Mouse (Mus musculus) bone marrow macrophage, adult 2 months (primary cell): ENCODE data around the gene Slc35g2. TPM values are rescaled to one million over a fixed set of nuclear protein-coding genes. Genes with fewer than 3 reads are reported as not detected.

Source experiments
- H3K27ac ChIP-seq: 2 replicates; pipeline ENCODE4 v1.5.1; 2012; ENCODE audit warnings: low read depth, low read length; ENCODE audit not compliant: insufficient read depth
- H3K4me1 ChIP-seq: 2 replicates; pipeline ENCODE4 v1.6.1; 2012; ENCODE audit warnings: low read length; ENCODE audit not compliant: control insufficient read depth, insufficient read depth
- H3K4me3 ChIP-seq: 2 replicates; pipeline ENCODE4 v1.5.1; 2012; ENCODE audit warnings: mild to moderate bottlenecking, low read length, moderate library complexity; ENCODE audit not compliant: insufficient read depth
- CTCF ChIP-seq: IDR thresholded peaks from 2 replicates; pipeline ENCODE4 v1.5.1; 2012; ENCODE audit warnings: low read depth, mild to moderate bottlenecking, low read length, moderate library complexity
- POLR2A ChIP-seq: IDR thresholded peaks from 2 replicates; pipeline ENCODE4 v1.6.1; 2012; ENCODE audit warnings: mild to moderate bottlenecking, low read depth, low read length, borderline replicate concordance
- polyA plus RNA-seq: library from polyadenylated mRNA; stranded (reverse); fragments of >200 nt; gene quantifications from 2 replicates; pipeline ENCODE4 v1.2.4, GENCODE M21; 2012; ENCODE audit not compliant: missing spikeins, insufficient read depth, insufficient read length

Gene Slc35g2
- polyA plus RNA-seq, 1 experiment: not detected

DNA sequence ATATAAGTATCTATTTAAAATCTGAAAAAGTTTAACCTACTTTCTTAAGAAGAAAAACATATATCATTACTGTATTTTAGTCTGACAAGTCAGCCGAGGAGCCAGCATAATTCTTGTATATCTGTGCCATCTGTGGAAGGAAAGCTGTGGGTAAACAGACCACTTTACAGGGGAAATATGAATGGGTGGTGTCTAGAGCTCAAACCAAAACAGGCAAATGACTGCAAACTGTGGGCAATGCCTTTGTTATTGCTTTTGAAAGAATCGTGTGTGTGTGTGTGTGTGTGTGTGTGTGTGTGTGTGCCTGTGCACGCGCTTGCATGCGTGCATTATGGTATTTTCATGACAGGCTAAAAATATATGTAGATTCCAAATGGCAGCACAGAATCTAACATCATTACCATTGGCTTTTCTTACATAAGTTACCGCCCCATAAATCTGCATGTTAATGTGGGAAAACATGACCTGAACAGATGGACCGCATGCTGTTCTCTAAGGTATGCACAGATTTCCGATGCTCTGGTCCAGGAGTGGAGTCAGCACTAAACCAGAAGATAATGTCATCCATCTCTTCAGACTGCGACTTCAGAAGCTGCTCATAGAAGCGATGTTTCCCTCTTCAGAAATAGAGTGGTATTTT, 10.5 kb downstream of the Slc35g2 start:
- TF ChIP-seq POLR2A (no peak), CTCF (no peak)
- Histone ChIP-seq H3K27ac (no peak overlapping the region), H3K4me3 (no peak overlapping the region), H3K4me1 (0 out of 2 replicates have a peak, but pooled peaks cover 4% of the 10 kb centered on the region)

DNA sequence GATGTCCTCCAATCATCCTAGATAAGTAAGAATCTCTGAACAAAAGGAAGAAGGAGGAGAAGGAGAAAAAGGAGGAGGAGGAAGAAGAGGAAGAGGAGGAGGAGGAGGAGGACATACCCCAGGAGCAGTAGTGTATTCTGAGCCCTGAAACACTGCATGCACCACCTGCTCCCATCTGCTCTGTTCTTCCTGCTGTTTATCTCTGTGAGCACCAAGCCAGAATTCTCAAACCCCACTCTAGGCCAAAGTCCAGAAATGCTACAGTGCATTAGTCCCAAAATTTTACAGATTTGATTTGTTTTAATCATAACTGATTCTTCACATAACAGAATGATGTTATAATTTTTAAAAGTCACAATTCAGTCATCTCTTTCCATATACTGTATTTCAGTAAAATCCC, 11.9 kb downstream of the Slc35g2 start:
- TF ChIP-seq CTCF (no peak), POLR2A (no peak)
- Histone ChIP-seq H3K27ac (no peak overlapping the region), H3K4me3 (no peak overlapping the region), H3K4me1 (0 out of 2 replicates have a peak, but pooled peaks cover 4% of the 10 kb centered on the region)

DNA sequence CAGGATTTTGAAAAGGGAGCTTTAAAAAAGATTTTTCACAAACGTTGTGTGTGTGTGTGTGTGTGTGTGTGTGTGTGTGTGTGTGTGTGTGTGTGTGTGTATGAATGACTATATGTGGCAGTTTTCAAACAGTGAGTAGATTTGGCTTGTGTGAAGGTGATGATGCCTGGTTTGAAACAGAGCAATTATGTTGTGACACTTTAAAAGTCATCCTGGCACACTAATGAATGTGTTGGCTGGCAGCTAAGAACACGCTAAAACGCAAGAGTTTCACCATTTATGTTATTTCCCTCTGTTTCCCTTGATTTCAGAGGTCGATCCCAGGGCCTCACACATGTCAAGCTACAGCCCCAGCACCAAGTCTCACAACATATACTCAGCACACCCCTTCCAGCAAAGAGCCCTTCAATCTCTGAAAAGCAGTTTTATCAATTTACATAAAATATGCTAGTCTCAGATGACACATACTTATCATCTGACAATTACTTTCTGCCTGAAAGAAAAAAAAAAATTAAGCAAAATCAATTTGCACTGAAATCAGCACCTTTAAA, 12.8 kb downstream of the Slc35g2 start:
- no peak for TF ChIP-seq CTCF

DNA sequence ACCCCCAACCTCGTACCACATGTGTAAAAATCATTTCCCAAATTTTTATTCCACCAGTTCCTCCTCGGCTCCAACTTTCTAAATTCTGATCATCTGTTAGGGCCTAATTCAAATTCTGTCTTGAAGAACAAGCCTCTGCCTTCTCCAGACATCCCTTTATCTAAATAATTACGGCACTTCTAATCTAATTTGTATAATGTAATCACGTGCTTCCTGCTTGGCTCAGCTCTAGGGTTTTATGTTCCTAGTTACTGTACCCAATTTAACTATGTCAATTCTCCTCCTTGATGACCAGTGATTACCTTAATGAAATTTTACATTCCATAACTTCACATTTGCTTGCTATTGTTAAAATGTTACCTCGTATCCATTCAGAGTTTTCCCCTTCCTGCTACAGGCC, 15.2 kb downstream of the Slc35g2 start:
- TF ChIP-seq POLR2A: no peak
- H3K27ac ChIP-seq: no peak overlapping the region

More for the DNA sequence above, 12.8 kb downstream of the Slc35g2 start:
- Histone ChIP-seq H3K4me3 (no peak overlapping the region), H3K27ac (no peak overlapping the region), H3K4me1 (0 out of 2 replicates have a peak, but pooled peaks cover 4% of the 10 kb centered on the region)

DNA sequence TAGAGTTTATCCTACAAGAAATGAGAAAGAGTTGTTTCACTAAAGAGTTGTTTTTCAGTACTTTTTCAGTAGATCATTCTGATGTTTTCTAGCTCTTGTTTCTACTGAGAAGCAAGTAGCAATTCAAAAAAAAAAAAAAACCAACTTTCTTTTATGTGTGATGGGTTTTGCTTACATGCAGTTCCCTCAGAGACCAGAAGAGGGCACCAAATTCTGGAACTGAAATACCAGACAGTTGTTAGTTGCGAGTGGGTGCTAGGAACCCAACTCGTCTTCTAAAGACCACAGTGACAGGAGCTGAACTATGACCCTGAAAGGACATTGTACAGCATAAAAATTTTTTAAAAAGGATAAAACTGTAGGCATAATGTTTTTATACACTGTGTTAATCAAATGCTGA, 22.6 kb downstream of the Slc35g2 start:
- no peak overlapping the region for H3K4me3 ChIP-seq
- no peak overlapping the region for H3K27ac ChIP-seq
- H3K4me1 ChIP-seq: peaks cover 7% of the 10 kb centered on the region
- TF ChIP-seq POLR2A: no peak
- no peak for TF ChIP-seq CTCF

More for the DNA sequence above, 15.2 kb downstream of the Slc35g2 start:
- no peak overlapping the region for H3K4me3 ChIP-seq
- H3K4me1 ChIP-seq: no peaks in the 10 kb centered on the region

DNA sequence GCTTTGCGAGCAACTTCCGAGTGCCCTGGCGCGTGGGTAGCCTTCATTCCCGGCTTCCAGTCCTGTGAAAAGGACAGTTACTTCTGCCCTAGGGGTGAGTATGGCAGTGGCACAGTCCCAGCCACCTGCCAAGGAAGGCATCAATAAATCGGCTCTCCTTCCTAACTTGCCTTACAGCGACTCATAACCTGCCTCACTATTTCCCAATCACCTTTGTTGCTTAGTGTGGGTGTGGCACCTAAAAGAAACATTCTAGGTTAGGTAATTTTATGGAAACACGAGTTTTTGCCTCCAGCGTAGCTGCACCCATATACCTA, 24.3 kb downstream of the Slc35g2 start:
- peak overlapping the region; percentile 82 for H3K4me3 ChIP-seq
- H3K4me1 ChIP-seq: peaks cover 7% of the 10 kb centered on the region
- TF ChIP-seq CTCF (no peak), POLR2A (no peak)
- peak overlapping the region; percentile 52 for H3K27ac ChIP-seq

DNA sequence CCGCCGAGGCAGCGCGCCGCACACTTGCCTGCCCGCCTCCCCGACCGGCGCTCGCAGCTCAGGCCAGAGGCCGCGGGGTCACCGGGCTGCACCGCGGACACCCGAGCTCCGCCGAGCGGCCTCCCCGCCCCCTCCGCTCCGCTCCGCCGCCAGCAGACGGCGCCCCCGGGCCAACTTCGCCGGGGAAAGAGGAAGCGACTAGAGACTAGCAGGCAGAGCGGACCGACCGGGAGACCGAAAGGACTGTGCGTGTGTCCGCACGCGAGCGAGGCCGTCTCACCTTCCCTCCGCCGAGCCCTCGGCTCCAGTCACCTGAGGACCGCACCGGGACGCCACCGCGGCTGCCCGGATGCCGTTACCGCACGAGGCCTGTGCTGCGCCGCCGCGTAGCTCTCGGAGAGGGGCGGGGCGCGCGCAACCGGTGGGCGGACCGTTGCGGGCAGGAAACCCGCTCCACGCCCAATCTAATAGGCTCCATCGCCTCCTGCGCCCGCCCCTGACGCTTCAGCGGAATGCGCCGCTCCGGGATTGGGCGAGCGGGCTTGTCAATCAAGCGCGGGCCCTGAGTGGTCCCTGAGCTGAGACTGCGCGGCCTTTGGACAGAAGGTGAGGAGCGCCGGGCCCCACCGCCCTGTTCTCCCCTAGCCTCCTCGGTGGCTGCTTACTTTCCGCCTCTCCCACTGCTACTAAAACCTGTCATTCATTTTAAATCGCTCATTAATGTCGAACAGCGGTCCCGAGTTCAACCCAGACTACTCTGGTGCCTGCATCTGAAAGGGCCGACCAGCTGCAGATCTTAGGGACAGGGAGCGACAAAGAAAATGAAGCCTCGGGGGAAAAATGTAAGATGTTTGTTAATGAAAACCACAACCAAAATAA, 24.9 kb downstream of the Slc35g2 start, which contains the start of gene Nck1:
Nck1 (minus strand) TSS at position 420 of the 879 bp plus-strand sequence.
- Histone ChIP-seq H3K27ac (peak within 1 kb of the TSS; percentile 74), H3K4me1 (peaks cover 7% of the 10 kb centered on the region)
- 0 out of 2 replicates have a peak, but pooled peaks have one; percentile 14 for TF ChIP-seq CTCF
- no peak for TF ChIP-seq POLR2A

DNA sequence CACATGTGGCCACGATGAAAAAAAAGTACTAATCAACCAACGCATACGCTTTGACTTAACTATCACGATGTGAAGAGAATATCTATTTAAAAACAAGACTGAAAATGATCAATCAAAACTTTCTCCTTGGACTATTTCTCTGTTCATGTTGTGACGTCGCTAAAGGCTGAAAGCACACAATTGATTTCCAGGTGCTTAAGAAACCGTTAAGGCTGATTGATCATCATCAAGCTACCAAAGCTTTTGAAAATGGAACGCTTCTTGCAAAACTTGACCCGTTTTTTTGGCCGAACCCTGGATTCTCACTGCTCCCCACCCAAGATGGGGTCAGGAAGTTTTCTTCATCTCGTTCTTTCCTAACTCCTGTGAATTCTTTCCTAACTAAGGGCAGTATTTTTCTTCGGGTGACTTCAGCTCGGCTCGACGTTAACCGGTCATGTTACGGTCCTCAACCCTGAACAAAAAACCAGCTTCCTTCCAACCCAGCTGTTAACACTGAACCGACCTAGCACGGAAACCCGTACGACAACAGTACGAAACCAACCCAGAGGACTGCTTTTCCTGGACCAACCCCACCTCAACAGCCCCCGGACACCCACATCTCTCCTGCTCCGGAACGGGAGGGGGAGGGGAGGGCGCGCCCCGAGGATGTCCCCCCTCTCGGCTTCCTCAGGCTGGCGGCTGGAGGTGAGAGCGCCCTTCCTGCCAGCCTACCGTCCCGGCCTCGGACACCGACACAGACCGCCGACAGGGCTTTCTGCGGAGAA, 25.8 kb downstream of the Slc35g2 start:
- peak overlapping the region; percentile 82 for H3K4me3 ChIP-seq
- no peak for TF ChIP-seq POLR2A
- no peak for TF ChIP-seq CTCF
- H3K4me1 ChIP-seq: peaks cover 9% of the 10 kb centered on the region
- no peak overlapping the region for H3K27ac ChIP-seq

More for the DNA sequence above, 24.9 kb downstream of the Slc35g2 start, which contains the start of gene Nck1:
- peak within 1 kb of the TSS; percentile 82 for H3K4me3 ChIP-seq

DNA sequence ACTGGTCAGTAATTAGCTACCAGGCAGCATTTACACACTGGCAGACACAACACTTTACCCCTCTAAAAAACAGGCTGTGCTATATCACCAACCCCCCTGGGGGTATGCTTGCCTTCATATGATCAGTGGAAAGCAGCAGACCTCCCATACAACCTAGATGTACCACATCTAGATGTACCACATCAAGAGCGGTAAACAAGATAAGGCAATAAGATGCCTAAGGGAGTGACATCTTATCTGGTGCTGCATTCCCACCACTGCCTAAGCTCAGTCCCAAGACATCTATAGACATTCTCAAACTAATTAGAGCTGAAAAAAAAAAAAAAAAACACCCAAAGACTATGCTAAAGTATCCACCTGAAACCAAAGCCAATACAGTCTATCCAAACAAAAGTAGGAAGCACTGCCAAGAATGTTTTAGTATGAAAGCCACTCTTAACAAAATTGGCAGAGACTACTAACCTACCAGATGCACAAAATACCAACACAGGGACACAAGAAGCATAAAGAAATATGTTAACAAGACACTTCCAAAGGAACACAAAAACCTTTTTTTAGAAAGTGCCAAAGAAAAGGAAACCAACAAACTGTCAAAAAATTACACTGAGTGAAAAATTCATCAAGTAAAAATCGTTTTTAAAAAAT, 35.1 kb downstream of the Slc35g2 start:
- Histone ChIP-seq H3K27ac (no peak overlapping the region), H3K4me1 (peaks cover 7% of the 10 kb centered on the region; the same call in 1 of the 2 replicates), H3K4me3 (no peak overlapping the region)
- TF ChIP-seq CTCF (no peak), POLR2A (no peak)
